Mouse (Mus musculus) neural tube, embryonic 13.5 days (tissue): ENCODE results near the gene Zfp784. TPM values are rescaled to one million over a fixed set of nuclear protein-coding genes. Genes with fewer than 3 reads are reported as not detected.

Experiments
- ATAC-seq: fragments of 200-750 bp; cut with Nextera tagmentation; 2 replicates; pipeline ENCODE4 v1.8.0; 2017; ENCODE audit warnings: low read depth, mild to moderate bottlenecking, moderate TSS enrichment, moderate library complexity
- H3K27ac ChIP-seq: fragments of 300-500 bp; sonication (generic); replicated peaks from 2 replicates; pipeline ENCODE4 v1.5.1; 2015; ENCODE audit warnings: moderate library complexity, mild to moderate bottlenecking, inconsistent platforms
- H3K27me3 ChIP-seq: fragments of 300-500 bp; sonication (generic); 2 replicates; pipeline ENCODE4 v1.6.1; 2015; ENCODE audit warnings: mild to moderate bottlenecking, inconsistent platforms
- H3K36me3 ChIP-seq: fragments of 300-500 bp; sonication (generic); 2 replicates; pipeline ENCODE4 v1.6.1; 2015; ENCODE audit warnings: mild to moderate bottlenecking, inconsistent platforms
- H3K4me1 ChIP-seq: fragments of 300-500 bp; sonication (generic); replicated peaks from 2 replicates; pipeline ENCODE4 v1.6.1; 2015; ENCODE audit warnings: inconsistent platforms
- H3K4me2 ChIP-seq: fragments of 300-500 bp; sonication (generic); 2 replicates; pipeline ENCODE4 v1.6.1; 2015; ENCODE audit warnings: inconsistent platforms, mild to moderate bottlenecking, moderate library complexity
- H3K4me3 ChIP-seq: fragments of 300-500 bp; sonication (generic); 2 replicates; pipeline ENCODE4 v1.5.1; 2015; ENCODE audit warnings: mild to moderate bottlenecking, inconsistent platforms
- H3K9ac ChIP-seq: fragments of 300-500 bp; sonication (generic); 2 replicates; pipeline ENCODE4 v1.6.1; 2015; ENCODE audit warnings: moderate library complexity, mild to moderate bottlenecking, inconsistent platforms
- H3K9me3 ChIP-seq: fragments of 300-500 bp; sonication (generic); 2 replicates; pipeline ENCODE4 v1.6.1; 2016; ENCODE audit warnings: inconsistent platforms
- WGBS: fragments of 180-500 bp; shearing (Covaris S2); methylation state at CpG from one replicate; pipeline ENCODE4 v1.1.7; 2015; 5-methylcytosine and 5-hydroxymethylcytosine counted together
- polyA plus RNA-seq: library from polyadenylated mRNA; unstranded; fragments of >200 nt; fragmentation: Nextera tagmentation; extraction: Ambion mirVana; gene quantifications from 2 replicates; pipeline ENCODE4 v1.2.1, GENCODE M21; 2015

Gene Zfp784
- polyA plus RNA-seq, 1 experiment from 2014 or later, result 9.1 TPM

- Histone ChIP-seq H3K4me2 (peak within 1 kb of the TSS; percentile 68), H3K9me3 (no peaks in the 10 kb centered on the region), H3K9ac (peak within 1 kb of the TSS; percentile 95), H3K4me3 (peak within 1 kb of the TSS; percentile 75), H3K27ac (peak within 1 kb of the TSS; percentile 85), H3K36me3 (peaks cover 32% of the 10 kb centered on the region), H3K4me1 (peaks cover 40% of the 10 kb centered on the region), H3K27me3 (peaks cover 13% of the 10 kb centered on the region)
- WGBS, result 6% methylated on average over 23 of the region's 26 CpGs
- peak; percentile 86 for ATAC-seq
Measured at GRCm38 (mm10) chr7:4996003-4996895, 42.0 kb downstream of the Zfp784 start, which contains the start of gene Zfp579. TSS of gene Zfp579 (minus strand) at chr7:4996158.

- peak overlapping the region; percentile 95 for H3K9ac ChIP-seq
- peaks cover 40% of the 10 kb centered on the region for H3K4me1 ChIP-seq
- H3K4me2 ChIP-seq, result peak overlapping the region; percentile 68
- H3K36me3 ChIP-seq, result peaks cover 40% of the 10 kb centered on the region
- peaks cover 13% of the 10 kb centered on the region for H3K27me3 ChIP-seq
- peak overlapping the region; percentile 85 for H3K27ac ChIP-seq
- H3K9me3 ChIP-seq, result no peaks in the 10 kb centered on the region
- peak; percentile 73 for ATAC-seq
- peak overlapping the region; percentile 75 for H3K4me3 ChIP-seq
- 7% methylated on average over 19 of the region's 19 CpGs for WGBS
Measured at GRCm38 (mm10) chr7:4995268-4996002, 42.8 kb downstream of the Zfp784 start.

- H3K36me3 ChIP-seq, result peaks cover 42% of the 10 kb centered on the region
- peaks cover 13% of the 10 kb centered on the region for H3K27me3 ChIP-seq
- H3K4me3 ChIP-seq, result peak overlapping the region; percentile 75
- peaks cover 40% of the 10 kb centered on the region for H3K4me1 ChIP-seq
- peak overlapping the region; percentile 95 for H3K9ac ChIP-seq
- WGBS, result 47% methylated on average over 59 of the region's 59 CpGs
- H3K27ac ChIP-seq, result no peak overlapping the region
- H3K9me3 ChIP-seq, result no peaks in the 10 kb centered on the region
- H3K4me2 ChIP-seq, result peak overlapping the region; percentile 68
- ATAC-seq, result no peak
Measured at GRCm38 (mm10) chr7:4993999-4994788, 44.1 kb downstream of the Zfp784 start.

- Histone ChIP-seq H3K27ac (no peak overlapping the region), H3K4me2 (peak overlapping the region; percentile 68), H3K36me3 (peaks cover 42% of the 10 kb centered on the region), H3K9ac (peak overlapping the region; percentile 95), H3K4me1 (peaks cover 40% of the 10 kb centered on the region), H3K4me3 (peak overlapping the region; percentile 75), H3K27me3 (peaks cover 13% of the 10 kb centered on the region), H3K9me3 (no peaks in the 10 kb centered on the region)
- WGBS, result 24% methylated on average over 55 of the region's 55 CpGs
- no peak for ATAC-seq
Measured at GRCm38 (mm10) chr7:4993347-4993998, 44.8 kb downstream of the Zfp784 start.

GRCm38 (mm10) chr7:4988250-4988649 is 50.0 kb downstream of the Zfp784 start:
- Histone ChIP-seq H3K9me3 (no peaks in the 10 kb centered on the region), H3K9ac (no peak overlapping the region), H3K4me3 (no peak overlapping the region), H3K4me1 (peaks cover 11% of the 10 kb centered on the region), H3K27ac (no peak overlapping the region), H3K36me3 (peaks cover 30% of the 10 kb centered on the region), H3K27me3 (peaks cover under 1% of the 10 kb centered on the region; the same call in 1 of the 2 replicates), H3K4me2 (no peak overlapping the region)
- ATAC-seq, result no peak
- WGBS, result 63% methylated on average over 2 of the region's 2 CpGs

Other genes with a start within 250 kb of the Zfp784 start
- 2.9 and 3.8 TPM in 2 replicates for gene Tmem238, start 248.8 kb downstream of the Zfp784 start, polyA plus RNA-seq
- gene Rpl28, start 245.6 kb downstream of the Zfp784 start, polyA plus RNA-seq, result 194 and 230 TPM in 2 replicates
- gene Ube2s, start 225.9 kb downstream of the Zfp784 start, polyA plus RNA-seq, result 266 and 276 TPM in 2 replicates
- gene Shisa7, start 193.8 kb downstream of the Zfp784 start, polyA plus RNA-seq, result 8.7 and 9.7 TPM in 2 replicates
- 4.5 and 4.8 TPM in 2 replicates for gene Isoc2b, start 168.2 kb downstream of the Zfp784 start, polyA plus RNA-seq
- gene Isoc2a, start 161.3 kb downstream of the Zfp784 start, polyA plus RNA-seq, result 0.51 and 0.91 TPM in 2 replicates
- 0.35 and 0.47 TPM in 2 replicates for gene Gm36210, start 131.9 kb downstream of the Zfp784 start, polyA plus RNA-seq
- gene Zfp628, start 123.2 kb downstream of the Zfp784 start, polyA plus RNA-seq, result 4.6 and 4.8 TPM in 2 replicates
- gene Nat14, start 116.4 kb downstream of the Zfp784 start, polyA plus RNA-seq, result 21.5 and 23.2 TPM in 2 replicates
- gene Ssc5d, start 112.7 kb downstream of the Zfp784 start, polyA plus RNA-seq, result 2.4 and 2.7 TPM in 2 replicates
- not detected in 2 replicates for gene Sbk2, start 74.0 kb downstream of the Zfp784 start, polyA plus RNA-seq
- 0.14 and 0.18 TPM in 2 replicates for gene Sbk3, start 67.3 kb downstream of the Zfp784 start, polyA plus RNA-seq
- gene Zfp579, start 42.3 kb downstream of the Zfp784 start, polyA plus RNA-seq, result 59.8 and 63.2 TPM in 2 replicates
- 8.4 and 9.1 TPM in 2 replicates for gene Zfp524, start 24.0 kb downstream of the Zfp784 start, polyA plus RNA-seq
- gene Fiz1, start 23.7 kb downstream of the Zfp784 start, polyA plus RNA-seq, result 43.0 and 43.7 TPM in 2 replicates
- 0.61 TPM in 1 of 2 replicates, not detected in the other for gene Gm44973, start 22.9 kb downstream of the Zfp784 start, polyA plus RNA-seq
- gene Zfp865, start 18.1 kb downstream of the Zfp784 start, polyA plus RNA-seq, result 6.2 and 6.3 TPM in 2 replicates
- 40.0 and 43.3 TPM in 2 replicates for gene Ccdc106, start 17.9 kb downstream of the Zfp784 start, polyA plus RNA-seq
- not detected in 2 replicates for gene 4632433K11Rik, start 4.3 kb downstream of the Zfp784 start, polyA plus RNA-seq
- 69.9 and 81.4 TPM in 2 replicates for gene Zfp580, start 13.1 kb upstream of the Zfp784 start, polyA plus RNA-seq
- 105 and 112 TPM in 2 replicates for gene U2af2, start 23.7 kb upstream of the Zfp784 start, polyA plus RNA-seq
- gene Epn1, start 41.8 kb upstream of the Zfp784 start, polyA plus RNA-seq, result 76.4 and 89.3 TPM in 2 replicates
- gene Rfpl4, start 78.5 kb upstream of the Zfp784 start, polyA plus RNA-seq, result not detected in 2 replicates
- 0.34 and 0.45 TPM in 2 replicates for gene Rasl2-9, start 87.5 kb upstream of the Zfp784 start, polyA plus RNA-seq
- gene Vmn1r55, start 111.2 kb upstream of the Zfp784 start, polyA plus RNA-seq, result not detected in 2 replicates
- gene Vmn1r56, start 158.3 kb upstream of the Zfp784 start, polyA plus RNA-seq, result not detected in 2 replicates
- gene Vmn1r57, start 180.0 kb upstream of the Zfp784 start, polyA plus RNA-seq, result not detected in 2 replicates